Mouse (Mus musculus) lung, postnatal 10 days (tissue): ENCODE results near the gene Xlr5a.
"Not testable (repeated sequence)": the region's sequence is repeated elsewhere in the genome, so short reads cannot be mapped to it uniquely, and the experiment has no call there.

Source experiments
- DNase-seq: peaks from one replicate; pipeline ENCODE4 v3.0.0; 2021

The Xlr5a gene

DNA sequence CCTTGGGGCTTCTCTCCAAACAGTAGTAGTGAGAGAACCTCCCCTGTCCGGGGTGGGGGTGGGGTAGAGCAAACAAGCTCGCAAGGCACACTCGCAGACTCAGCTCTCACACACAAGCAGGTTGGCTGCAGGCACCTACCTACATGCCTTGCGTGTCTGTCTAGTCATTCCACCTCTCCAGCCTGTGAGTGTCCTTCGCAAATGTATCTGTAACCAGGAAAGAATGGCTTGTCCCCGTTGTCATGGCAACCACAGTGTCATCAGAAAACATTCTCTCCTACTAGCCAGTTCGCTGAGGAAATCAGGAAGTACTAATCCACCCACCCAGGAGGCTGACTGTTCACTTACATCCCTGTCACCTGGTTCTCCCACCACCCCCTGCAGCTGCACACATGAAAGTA is 149.6 kb downstream of the Xlr5a start:
- DNase-seq: not testable (repeated sequence)

DNA sequence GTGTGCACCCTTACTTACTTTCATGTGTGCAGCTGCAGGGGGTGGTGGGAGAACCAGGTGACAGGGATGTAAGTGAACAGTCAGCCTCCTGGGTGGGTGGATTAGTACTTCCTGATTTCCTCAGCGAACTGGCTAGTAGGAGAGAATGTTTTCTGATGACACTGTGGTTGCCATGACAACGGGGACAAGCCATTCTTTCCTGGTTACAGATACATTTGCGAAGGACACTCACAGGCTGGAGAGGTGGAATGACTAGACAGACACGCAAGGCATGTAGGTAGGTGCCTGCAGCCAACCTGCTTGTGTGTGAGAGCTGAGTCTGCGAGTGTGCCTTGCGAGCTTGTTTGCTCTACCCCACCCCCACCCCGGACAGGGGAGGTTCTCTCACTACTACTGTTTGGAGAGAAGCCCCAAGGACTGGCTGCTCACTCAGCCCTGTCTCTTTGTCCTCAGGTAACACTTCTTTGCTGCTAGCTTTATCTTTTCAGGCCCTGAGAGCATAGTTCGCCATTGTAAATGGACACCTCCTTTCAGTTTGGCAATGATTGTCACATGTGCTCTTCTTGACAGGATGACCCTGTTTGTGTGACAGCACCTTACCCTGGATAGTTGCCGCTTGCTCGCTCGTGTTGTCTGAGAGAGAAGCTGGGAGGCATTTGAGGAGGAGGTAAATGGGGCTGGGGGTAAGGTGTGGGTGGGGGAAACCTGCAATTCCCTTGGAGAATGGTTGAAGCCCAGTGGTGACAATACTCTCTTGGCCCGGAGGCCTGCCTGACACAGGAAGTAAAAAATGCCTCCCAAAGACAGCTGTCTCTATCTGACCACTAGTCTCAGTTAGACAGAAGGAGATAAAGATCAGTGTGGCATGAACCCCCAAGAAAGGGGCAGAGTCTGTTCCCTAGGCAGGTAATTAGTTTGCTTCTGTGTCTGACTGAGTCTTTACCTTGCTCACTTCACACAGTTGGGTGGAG is 169.6 kb downstream of the Xlr5a start:
- not testable (repeated sequence) for DNase-seq

- DNase-seq: not testable (repeated sequence)
Observed at GRCm38 (mm10) chrX:73116747-73117146, 176.0 kb downstream of the Xlr5a start, which contains the start of gene Gm14685. Gene Gm14685, plus strand, starts transcription at chrX:73117047.

GRCm38 (mm10) chrX:73096941-73097508 is 195.8 kb downstream of the Xlr5a start, which contains the start of gene Xlr3a:
Gene Xlr3a, minus strand, starts transcription at chrX:73097095.
- peak; percentile 14 for DNase-seq

GRCm38 (mm10) chrX:73082267-73083055 is 210.3 kb downstream of the Xlr5a start, which contains the start of gene Xlr4a:
Gene Xlr4a, minus strand, starts transcription at chrX:73082478.
- not testable (repeated sequence) for DNase-seq

DNA sequence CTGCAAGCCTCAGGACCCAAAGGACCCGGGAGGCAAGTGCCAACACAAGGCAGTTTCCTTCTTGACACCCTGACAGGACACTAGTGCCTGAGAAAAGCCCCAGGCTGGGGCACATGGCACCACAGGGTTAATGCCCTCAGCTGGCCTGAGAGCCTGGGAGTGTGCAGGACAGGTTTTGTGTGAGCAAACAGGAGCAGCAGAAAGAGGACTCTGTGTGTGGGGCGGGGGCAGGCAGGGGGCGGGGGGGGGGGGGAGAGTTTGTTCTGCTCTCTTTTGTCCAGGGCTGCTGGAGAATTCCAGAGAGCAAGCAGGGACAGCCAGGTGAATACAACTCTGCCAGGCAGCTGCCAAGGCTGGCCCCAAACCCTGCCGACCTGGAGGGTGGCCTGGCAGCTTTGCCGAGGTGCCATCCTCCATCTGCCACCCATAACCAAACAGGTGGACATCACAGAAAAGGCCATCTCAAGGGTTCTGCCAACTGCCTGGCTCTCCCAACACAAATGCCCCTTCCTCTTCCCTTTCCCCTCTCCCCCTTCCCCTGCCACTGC is 225.9 kb downstream of the Xlr5a start:
- DNase-seq: not testable (repeated sequence)

- no peak for DNase-seq
Observed at GRCm38 (mm10) chrX:73064415-73064793, 228.4 kb downstream of the Xlr5a start, which contains the start of gene Pnma3. Gene Pnma3, plus strand, starts transcription at chrX:73064787.

DNA sequence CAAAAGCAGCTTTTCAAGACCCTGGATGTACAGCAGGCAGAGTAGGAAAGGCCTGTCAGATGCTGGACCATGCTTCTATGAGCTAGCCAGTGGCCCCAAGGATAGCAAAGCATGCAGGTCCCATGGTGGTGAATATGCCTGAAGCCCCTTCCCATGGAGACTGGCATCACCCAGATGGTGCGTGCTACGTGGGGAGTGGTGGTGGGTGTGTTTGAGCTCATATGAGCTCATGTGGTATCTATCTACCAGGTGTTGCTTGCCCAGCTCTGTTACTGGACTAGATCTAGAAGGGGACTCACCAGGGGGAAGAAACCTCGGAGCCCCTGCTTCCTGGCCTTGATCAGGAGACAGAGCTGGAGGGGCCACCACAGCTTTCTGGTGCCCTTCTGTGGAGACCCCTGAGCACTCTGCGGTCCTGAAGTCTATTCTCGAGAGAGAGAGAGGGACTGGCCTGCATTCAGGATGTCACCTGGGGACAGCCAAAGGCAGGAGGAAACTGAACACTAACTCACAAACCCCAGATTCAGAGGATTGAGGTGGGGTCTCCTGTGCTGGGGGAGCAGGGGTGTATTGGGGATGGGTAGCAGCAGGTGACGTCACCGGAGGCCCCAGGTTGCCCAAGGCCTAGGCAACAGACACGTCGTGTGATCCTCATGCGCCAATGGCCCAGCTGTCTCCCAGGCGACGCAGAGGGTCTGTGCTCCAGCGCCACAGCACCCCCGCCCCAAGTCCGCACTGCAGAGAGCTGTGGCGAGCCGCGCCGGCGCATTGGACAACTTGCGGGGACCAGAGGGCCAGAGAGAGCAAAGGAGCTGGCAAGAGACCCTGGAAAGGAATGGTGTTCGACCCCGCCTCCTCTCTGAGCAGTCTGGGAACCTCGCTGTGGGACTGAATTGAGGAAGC is 229.0 kb downstream of the Xlr5a start:
- peak; percentile 21 for DNase-seq

GRCm38 (mm10) chrX:73062323-73062722 is 230.5 kb downstream of the Xlr5a start:
- no peak for DNase-seq

DNA sequence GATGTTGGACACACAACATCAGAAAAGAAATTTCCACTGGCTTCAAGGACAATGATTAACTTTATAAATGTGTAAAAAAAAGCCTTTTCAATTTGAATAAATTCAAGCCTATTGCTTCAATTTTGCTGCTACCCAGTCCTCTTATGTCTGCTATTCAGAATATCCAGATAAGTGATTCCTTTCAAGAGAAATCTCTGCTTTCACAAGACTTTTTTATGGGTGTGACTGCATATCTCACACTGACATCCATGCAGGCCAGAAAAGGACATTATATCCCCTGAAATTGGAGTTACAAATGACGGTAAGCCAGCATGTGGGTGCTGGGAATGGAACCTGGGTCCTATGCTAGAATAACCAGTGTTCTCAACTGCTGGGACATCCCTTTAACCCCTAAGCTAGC is 231.2 kb downstream of the Xlr5a start:
- no peak for DNase-seq
